8 mouse cellular contexts compared by ENCODE assay signal in the genomic region with DNA sequence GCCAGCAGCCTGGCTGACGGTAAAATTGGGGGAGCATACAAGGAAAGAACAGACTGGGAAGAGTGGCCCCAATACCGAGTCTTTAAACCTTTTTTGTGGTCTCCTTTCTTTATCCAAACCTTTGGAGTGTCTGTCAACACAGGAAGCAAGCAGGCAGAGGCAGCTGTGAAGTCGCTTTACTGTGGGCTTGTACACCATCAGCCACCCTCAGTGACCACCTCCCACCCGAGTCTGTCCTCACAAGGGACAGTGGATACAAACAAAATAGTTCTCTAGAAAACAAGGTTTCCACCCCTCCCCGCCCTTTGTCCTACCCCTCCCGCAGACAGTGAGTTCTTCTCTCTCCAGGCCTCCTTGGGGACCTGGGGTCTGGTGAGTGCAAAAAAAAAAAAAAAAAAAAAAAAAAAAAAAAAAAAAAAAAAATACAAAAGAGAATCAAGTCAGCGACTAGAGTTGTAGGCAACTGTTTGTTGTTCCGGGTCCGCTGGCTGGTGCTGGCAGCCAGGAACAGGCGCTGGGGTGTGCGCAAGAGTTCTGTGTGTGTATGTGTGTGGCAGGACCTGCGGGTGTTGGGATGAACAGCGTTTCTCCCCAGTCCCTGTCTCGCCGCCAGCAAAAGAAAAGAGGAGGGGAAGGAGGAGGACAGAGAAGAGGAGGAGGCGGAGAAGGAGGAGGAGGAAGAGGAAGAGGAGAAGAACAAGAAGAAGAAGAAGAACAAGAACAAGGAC. TPM values are rescaled to one million over a fixed set of nuclear protein-coding genes. Genes with fewer than 3 reads are reported as not detected.
DNase-seq lines count a peak whose midpoint lies in the region; ATAC-seq lines count a peak whose summit lies in the region.

No protein-coding gene starts in this region.

- 23% methylated on average over 16 of the region's 16 CpGs for WGBS in kidney, embryonic 14.5 days
- 13% methylated on average over 16 of the region's 16 CpGs for WGBS in hindbrain, embryonic 10.5 days
- WGBS in midbrain, embryonic 11.5 days, result 15% methylated on average over 16 of the region's 16 CpGs

- H3K9me3 ChIP-seq in kidney, embryonic 14.5 days (ENCODE audit: control insufficient read depth, low read length), result no peaks in the 10 kb centered on the region
- no peaks in the 10 kb centered on the region for H3K9me3 ChIP-seq in hindbrain, embryonic 10.5 days
- no peaks in the 10 kb centered on the region for H3K9me3 ChIP-seq in midbrain, embryonic 11.5 days (ENCODE audit: control insufficient read depth, low read length)

- peak overlapping the region; percentile 47 for H3K4me3 ChIP-seq in kidney, embryonic 14.5 days (ENCODE audit: low read length)
- peak overlapping the region; percentile 44 for H3K4me3 ChIP-seq in brown adipose tissue, adult 24 weeks (ENCODE audit: insufficient read depth, low read depth, low read length)
- H3K4me3 ChIP-seq in hindbrain, embryonic 10.5 days, result peak overlapping the region; percentile 64
- H3K4me3 ChIP-seq in midbrain, embryonic 11.5 days (ENCODE audit: low read depth, low read length), result peak overlapping the region; percentile 50

- H3K36me3 ChIP-seq in kidney, embryonic 14.5 days (ENCODE audit: control insufficient read depth, insufficient read depth, low read length), result no peaks in the 10 kb centered on the region
- H3K36me3 ChIP-seq in hindbrain, embryonic 10.5 days, result no peaks in the 10 kb centered on the region
- no peaks in the 10 kb centered on the region for H3K36me3 ChIP-seq in midbrain, embryonic 11.5 days (ENCODE audit: control insufficient read depth, insufficient read depth, low read length)

- ATAC-seq in kidney, embryonic 14.5 days (ENCODE audit: low FRiP score, low TSS enrichment), result no peak
- no peak for ATAC-seq in midbrain, embryonic 11.5 days (ENCODE audit: low FRiP score)

- peaks cover 20% of the 10 kb centered on the region for H3K27me3 ChIP-seq in kidney, embryonic 14.5 days (ENCODE audit: control insufficient read depth, insufficient read depth, low read length)
- H3K27me3 ChIP-seq in hindbrain, embryonic 10.5 days (ENCODE audit: insufficient read depth, poor library complexity, severe bottlenecking), result peaks cover 54% of the 10 kb centered on the region
- peaks cover 15% of the 10 kb centered on the region for H3K27me3 ChIP-seq in midbrain, embryonic 11.5 days (ENCODE audit: control insufficient read depth, insufficient read depth, low read length)

- DNase-seq in kidney, postnatal 10 days, result no peak
- no peak for DNase-seq in hindbrain, embryonic 10.5 days (ENCODE audit: low spot score)
- DNase-seq in midbrain, embryonic 11.5 days (ENCODE audit: low spot score, missing footprints), result peak; percentile 87
- DNase-seq in layer of hippocampus, adult 9-10 months (ENCODE audit: low spot score), result no peak
- DNase-seq in natural killer cell, adult 2 months (ENCODE audit: low spot score in 2 of 2), result no peak
- no peak for DNase-seq in right cerebral cortex, postnatal 14 days

- no peak overlapping the region for H3K27ac ChIP-seq in kidney, embryonic 14.5 days (ENCODE audit: low read depth, low read length)
- H3K27ac ChIP-seq in brown adipose tissue, adult 24 weeks (replicated peaks; ENCODE audit: low read depth, low read length), result no peak overlapping the region
- H3K27ac ChIP-seq in hindbrain, embryonic 10.5 days, result peak overlapping the region; percentile 73; the same call in 1 of the 2 replicates
- no peak overlapping the region for H3K27ac ChIP-seq in midbrain, embryonic 11.5 days (ENCODE audit: low read depth, low read length)

- H3K9ac ChIP-seq in kidney, embryonic 14.5 days (ENCODE audit: low read depth, low read length), result 0 out of 2 replicates have a peak overlapping the region, but pooled peaks have one; percentile 18
- H3K9ac ChIP-seq in midbrain, embryonic 11.5 days (ENCODE audit: low read length), result peak overlapping the region; percentile 31; the same call in 1 of the 2 replicates

- no peaks in the 10 kb centered on the region for H3K4me1 ChIP-seq in kidney, embryonic 14.5 days (ENCODE audit: control insufficient read depth, insufficient read depth, low read length)
- peaks cover 4% of the 10 kb centered on the region; the same call in 1 of the 2 replicates for H3K4me1 ChIP-seq in brown adipose tissue, adult 24 weeks (ENCODE audit: control insufficient read depth, insufficient read depth, insufficient read length, low read length)
- H3K4me1 ChIP-seq in hindbrain, embryonic 10.5 days (replicated peaks), result peaks cover 51% of the 10 kb centered on the region
- peaks cover 9% of the 10 kb centered on the region; the same call in 1 of the 2 replicates for H3K4me1 ChIP-seq in midbrain, embryonic 11.5 days (ENCODE audit: control insufficient read depth, insufficient read depth, low read length)

- peak overlapping the region; percentile 98 for H3K4me2 ChIP-seq in kidney, embryonic 14.5 days (replicated peaks; ENCODE audit: low read depth, low read length)
- H3K4me2 ChIP-seq in midbrain, embryonic 11.5 days, result peak overlapping the region; percentile 97

RNA-seq across cellular contexts. Expression of gene Ntng2, which starts 58.8 kb away (rescaled TPM):
- 3.2 and 4.3 TPM in 2 replicates for polyA plus RNA-seq in kidney, embryonic 14.5 days (2014; fragmentation: Nextera tagmentation; extraction: Ambion mirVana)
- polyA plus RNA-seq in brown adipose tissue, adult 24 weeks (2012; ENCODE audit: insufficient read depth, insufficient read length, missing spikeins), result 5.6 and 10.0 TPM in 2 replicates
- 1.4 and 1.7 TPM in 2 replicates for polyA plus RNA-seq in hindbrain, embryonic 10.5 days (2016; fragmentation: Nextera tagmentation; extraction: Ambion mirVana)
- polyA plus RNA-seq in midbrain, embryonic 11.5 days (2014; fragmentation: Nextera tagmentation; extraction: Ambion mirVana), result 3.1 and 4.6 TPM in 2 replicates
